Mouse (Mus musculus): ENCODE measurements around the gene Spata5. TPM values are rescaled to one million over a fixed set of nuclear protein-coding genes. Genes with fewer than 3 reads are reported as not detected.

Spata5 gene
- total and polyA plus RNA-seq, 3 experiments, result 33.5 to 67.6 TPM; not detected in 1

DNA sequence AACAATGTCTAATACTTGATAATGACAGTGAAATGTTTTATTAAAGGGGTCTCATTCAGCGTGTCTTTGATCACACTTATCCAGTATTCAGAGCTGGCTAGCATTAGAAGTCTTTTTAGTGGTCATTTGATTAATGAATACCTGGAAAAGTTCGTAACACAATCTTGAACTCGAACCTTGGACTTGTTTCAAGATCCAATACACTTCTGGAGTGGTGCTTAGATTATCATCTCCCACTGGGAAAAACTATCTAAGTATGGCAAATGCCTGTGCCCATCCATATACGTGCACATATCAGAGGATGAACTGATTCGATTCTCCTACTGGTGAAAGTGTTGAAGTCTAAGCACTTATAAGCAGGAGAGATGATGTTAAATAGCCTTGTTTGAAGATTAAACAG lies 1.4 kb upstream of the Spata5 start:
- no peak for TF ChIP-seq NELFE (IDR thresholded peaks at IDR 0.05; ENCODE audit: low read depth, low read length)
- TF ChIP-seq ZKSCAN1 (IDR thresholded peaks at IDR 0.05; ENCODE audit: low read depth, low read length), result no peak
- no peak for TF ChIP-seq UBTF (IDR thresholded peaks at IDR 0.05; ENCODE audit: borderline replicate concordance, insufficient read depth, low read depth, low read length)
- TF ChIP-seq POLR2A (IDR thresholded peaks at IDR 0.05; ENCODE audit: control insufficient read depth in 1 of 2, insufficient read depth in 1 of 2, low read depth in 1 of 2, low read length in 2 of 2, poor library complexity in 1 of 2), result no peak
- TF ChIP-seq RCOR1 (IDR thresholded peaks at IDR 0.05; ENCODE audit: low read depth, low read length), result no peak
- no peak for TF ChIP-seq TAL1 (IDR thresholded peaks at IDR 0.05; ENCODE audit: low read length)
- TF ChIP-seq CTCF (IDR thresholded peaks at IDR 0.05 in 2 of 3, conservative IDR thresholded peaks at IDR 0.05 in 1 of 3; ENCODE audit: control insufficient read depth in 1 of 3, insufficient read depth in 1 of 3, low read depth in 2 of 3, low read length in 3 of 3, poor library complexity in 1 of 3, severe bottlenecking in 1 of 3), result no peak
- TF ChIP-seq RAD21 (IDR thresholded peaks at IDR 0.05; ENCODE audit: low read depth, low read length), result no peak
- TF ChIP-seq EP300 (IDR thresholded peaks at IDR 0.05; ENCODE audit: low read depth in 1 of 2, low read length in 2 of 2), result no peak
- Histone ChIP-seq H3K9ac (ENCODE audit: control insufficient read depth, low read depth, low read length, poor library complexity, severe bottlenecking) (no peak overlapping the region; the same call in 1 of the 2 replicates), H3K4me3 (ENCODE audit: control insufficient read depth in 1 of 2, insufficient read depth in 1 of 2, low read depth in 2 of 2, low read length in 2 of 2) (peak overlapping the region; percentile 85 to 94; a peak in 2 of 4 replicates), H3K9me3 (replicated peaks; ENCODE audit: insufficient read depth, low read length) (no peaks in the 10 kb centered on the region), H3K27ac (ENCODE audit: control insufficient read depth, low read depth, low read length) (no peak overlapping the region), H3K79me2 (ENCODE audit: control insufficient read depth, insufficient read depth, low read length, poor library complexity) (peaks cover 29% of the 10 kb centered on the region), H3K27me3 (ENCODE audit: control insufficient read depth in 1 of 2, insufficient read depth in 2 of 2, low read length in 2 of 2) (no peaks in the 10 kb centered on the region), H3K4me1 (ENCODE audit: control insufficient read depth in 1 of 2, insufficient read depth in 2 of 2, low read length in 2 of 2) (peaks cover 2 to 6% of the 10 kb centered on the region in 2 experiments; a peak in 1 of 4 replicates), H3K36me3 (ENCODE audit: control insufficient read depth in 1 of 2, insufficient read depth in 2 of 2, low read length in 2 of 2) (peaks cover 0 to 14% of the 10 kb centered on the region in 2 experiments; a peak in 2 of 4 replicates)
- no peak for DNase-seq (ENCODE audit: low read depth, low spot score)

DNA sequence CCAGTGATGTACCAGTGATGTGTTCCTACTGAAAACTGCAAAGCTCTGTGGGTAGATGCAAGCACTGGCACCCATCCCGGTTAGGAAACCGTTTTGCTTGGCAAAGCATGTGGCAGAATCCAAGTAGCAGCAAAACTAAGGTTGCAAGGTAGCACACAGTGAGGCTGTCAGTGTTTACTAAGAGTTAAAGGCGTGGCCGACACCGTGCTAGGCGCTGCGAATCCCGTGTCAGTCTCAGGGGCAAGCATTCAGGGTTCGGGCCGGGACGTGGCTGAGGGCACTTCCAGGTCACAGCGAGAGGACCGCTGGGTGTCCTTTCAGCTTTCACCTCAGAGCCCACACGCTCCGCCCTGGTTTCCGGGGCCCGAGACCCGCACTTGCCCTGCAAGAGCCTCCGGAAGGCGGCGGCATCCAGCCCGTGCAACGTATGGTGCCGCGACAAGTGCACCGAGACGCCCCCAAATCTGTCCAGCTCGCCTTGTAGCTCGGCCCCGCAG lies 687 bp upstream of the Spata5 start:
- H3K36me3 ChIP-seq (ENCODE audit: control insufficient read depth in 1 of 2, insufficient read depth in 2 of 2, low read length in 2 of 2), result peaks cover 0 to 14% of the 10 kb centered on the region in 2 experiments; a peak in 2 of 4 replicates
- peaks cover 2 to 6% of the 10 kb centered on the region in 2 experiments; a peak in 1 of 4 replicates for H3K4me1 ChIP-seq (ENCODE audit: control insufficient read depth in 1 of 2, insufficient read depth in 2 of 2, low read length in 2 of 2)
- peak overlapping the region; percentile 85 for H3K27ac ChIP-seq (ENCODE audit: control insufficient read depth, low read depth, low read length)
- peaks cover 35% of the 10 kb centered on the region for H3K79me2 ChIP-seq (ENCODE audit: control insufficient read depth, insufficient read depth, low read length, poor library complexity)
- peak overlapping the region; percentile 98 for H3K9ac ChIP-seq (ENCODE audit: control insufficient read depth, low read depth, low read length, poor library complexity, severe bottlenecking)
- H3K4me3 ChIP-seq (ENCODE audit: control insufficient read depth in 1 of 2, insufficient read depth in 1 of 2, low read depth in 2 of 2, low read length in 2 of 2), result peak overlapping the region; percentile 85 to 94
- no peaks in the 10 kb centered on the region for H3K27me3 ChIP-seq (ENCODE audit: control insufficient read depth in 1 of 2, insufficient read depth in 2 of 2, low read length in 2 of 2)
- no peaks in the 10 kb centered on the region for H3K9me3 ChIP-seq (replicated peaks; ENCODE audit: insufficient read depth, low read length)
- TF ChIP-seq ZC3H11A (IDR thresholded peaks at IDR 0.05; ENCODE audit: low read depth, low read length) (no peak), MAZ (IDR thresholded peaks at IDR 0.05; ENCODE audit: low read depth, low read length) (no peak), CHD1 (IDR thresholded peaks at IDR 0.05; ENCODE audit: low read depth, low read length) (no peak), POLR2AphosphoS2 (IDR thresholded peaks at IDR 0.05; ENCODE audit: low read length) (no peak), USF1 (IDR thresholded peaks at IDR 0.05; ENCODE audit: low read depth, low read length) (no peak), TCF12 (IDR thresholded peaks at IDR 0.05; ENCODE audit: low read depth, low read length) (no peak), NRF1 (IDR thresholded peaks at IDR 0.05; ENCODE audit: insufficient read depth, low read depth, low read length, poor library complexity, severe bottlenecking) (no peak), CHD2 (IDR thresholded peaks at IDR 0.05; ENCODE audit: low read length) (no peak), ELF1 (IDR thresholded peaks at IDR 0.05; ENCODE audit: low read depth, low read length) (no peak), ZMIZ1 (IDR thresholded peaks at IDR 0.05; ENCODE audit: low read depth, low read length) (no peak), MEF2A (IDR thresholded peaks at IDR 0.05; ENCODE audit: extremely low read depth, insufficient replicate concordance, low read depth, low read length, poor library complexity, severe bottlenecking) (no peak), MYC (IDR thresholded peaks at IDR 0.05; ENCODE audit: low read depth, low read length) (peak; percentile 64), MAX (IDR thresholded peaks at IDR 0.05; ENCODE audit: low read length) (peak; percentile 49; the same call in 1 of the 2 replicates), SIN3A (IDR thresholded peaks at IDR 0.05; ENCODE audit: low read length) (peak; percentile 51; the same call in 1 of the 2 replicates), BHLHE40 (IDR thresholded peaks at IDR 0.05; ENCODE audit: borderline replicate concordance, low read depth, low read length) (no peak), RCOR1 (IDR thresholded peaks at IDR 0.05; ENCODE audit: low read depth, low read length) (no peak), TBP (IDR thresholded peaks at IDR 0.05; ENCODE audit: low read depth, low read length) (no peak), MXI1 (IDR thresholded peaks at IDR 0.05; ENCODE audit: low read depth, low read length) (peak; percentile 16; the same call in 1 of the 2 replicates), TAL1 (IDR thresholded peaks at IDR 0.05; ENCODE audit: low read length) (no peak)
- no peak for DNase-seq (ENCODE audit: low read depth, low spot score)

All from MEL (cell line).